Mouse (Mus musculus) ES-CJ7 (cell line): ENCODE measurements around the gene BC048679.

Experiments used
- DNase-seq: peaks from one replicate; pipeline ENCODE4 v3.0.0; 2011; ENCODE audit warnings: low read depth, low spot score

BC048679 gene

DNA sequence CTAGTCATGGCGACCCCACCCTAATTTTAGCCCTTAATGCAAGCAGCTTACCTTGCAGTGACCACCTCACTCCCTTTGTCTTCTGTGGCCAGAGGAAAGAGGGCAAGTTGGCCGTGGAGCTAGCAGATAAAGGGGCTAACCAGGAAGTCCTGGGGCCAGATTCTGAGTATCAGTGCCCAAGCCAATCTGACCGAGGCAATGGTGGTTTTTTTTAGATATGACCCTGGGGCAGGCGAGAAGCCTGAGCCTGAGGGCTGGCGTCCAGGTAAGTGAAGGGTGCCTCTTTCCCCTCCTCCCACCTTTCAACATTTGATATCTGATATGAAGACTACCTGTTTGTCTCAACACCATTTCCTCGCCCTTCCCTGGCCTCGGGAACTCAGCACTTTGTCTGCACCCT is at the start of gene BC048679:
Gene BC048679, minus strand, starts transcription at position 101 of the 400 bp plus-strand sequence.
- DNase-seq: no peak

DNA sequence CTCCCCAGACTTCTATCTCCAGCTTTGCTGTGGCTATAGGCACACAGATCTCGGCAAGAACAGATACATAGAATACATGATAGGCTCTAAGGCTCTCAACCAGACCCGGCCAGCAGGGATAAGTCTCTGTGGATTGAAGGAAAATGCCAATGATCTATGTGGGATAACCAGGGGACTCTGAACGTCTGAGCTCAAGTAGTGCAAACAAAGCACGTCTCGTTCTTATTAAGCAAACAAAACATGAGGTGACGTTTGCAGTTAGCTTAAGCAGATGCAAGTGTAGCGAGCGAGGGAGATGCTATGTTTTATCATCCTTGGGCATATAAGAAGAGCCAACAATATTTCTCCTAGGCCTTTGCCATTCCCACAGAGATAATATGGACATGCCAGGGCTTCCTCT is 44.9 kb upstream of the BC048679 start:
- no peak for DNase-seq

DNA sequence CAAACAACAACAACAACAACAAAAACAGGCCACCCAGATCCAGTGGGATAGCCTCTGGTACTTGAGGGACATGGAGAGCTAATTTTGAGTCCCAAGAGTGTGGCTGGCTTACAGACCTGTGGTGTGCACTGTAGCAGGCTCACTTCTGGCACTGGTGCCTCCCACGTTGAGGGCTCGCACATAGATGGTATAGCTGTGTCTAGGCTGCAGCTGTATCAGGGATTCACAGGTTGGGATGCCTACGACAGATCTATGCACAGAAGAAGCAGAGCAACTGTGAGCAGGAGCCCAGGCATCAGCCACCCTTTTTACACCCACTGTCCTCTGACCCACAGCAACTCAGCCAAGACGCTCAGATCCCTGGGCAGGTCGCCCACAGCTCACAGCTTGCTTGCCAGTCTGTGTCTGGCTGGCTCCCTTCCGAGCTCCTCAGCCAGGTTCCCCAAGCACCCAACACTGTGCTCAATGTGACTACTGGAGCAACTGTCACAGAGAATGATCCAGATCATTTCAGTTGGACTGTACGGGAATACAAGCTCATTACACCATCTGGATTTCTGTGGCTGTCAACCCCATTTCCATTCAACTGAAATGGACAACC is 43.9 kb upstream of the BC048679 start:
- no peak for DNase-seq

DNA sequence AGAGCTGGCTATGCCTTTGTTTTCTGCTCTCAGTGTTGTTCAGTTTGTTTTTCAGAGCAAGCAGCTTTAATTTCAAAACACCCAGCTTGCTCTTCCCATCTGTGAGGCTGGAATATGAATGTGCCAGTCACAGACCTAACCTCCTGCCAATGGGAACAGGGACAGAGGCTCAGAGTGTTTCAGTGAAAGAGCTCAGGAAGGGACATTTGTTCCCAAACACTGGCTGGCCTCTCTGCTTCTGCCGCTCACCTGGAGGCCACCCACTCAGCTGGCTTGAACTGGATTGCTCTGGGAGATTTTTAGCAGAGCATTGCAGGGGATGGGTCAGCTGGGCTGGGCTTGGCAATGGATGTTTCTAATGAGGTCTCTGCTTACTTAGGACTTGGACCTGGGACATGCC is 42.9 kb upstream of the BC048679 start:
- no peak for DNase-seq

DNA sequence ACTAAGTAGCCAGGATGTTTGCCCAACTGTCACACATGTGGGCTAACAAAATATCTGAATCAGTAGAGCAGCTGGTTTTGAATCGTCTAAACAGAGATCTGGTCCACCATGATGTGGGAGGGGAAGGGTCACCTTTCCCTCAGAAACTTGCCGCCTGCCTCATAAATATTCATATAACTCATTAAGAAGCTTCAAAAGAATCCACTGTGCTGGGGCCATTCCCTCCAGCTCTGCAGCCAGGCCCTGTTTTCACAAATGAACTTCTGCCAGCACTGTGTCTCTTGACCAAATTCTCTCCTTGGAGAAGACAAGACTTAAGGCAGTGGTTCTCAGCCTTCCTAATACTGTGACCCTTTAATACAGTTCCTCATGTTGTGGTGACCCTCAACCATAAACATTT is 41.5 kb upstream of the BC048679 start:
- DNase-seq: no peak

DNA sequence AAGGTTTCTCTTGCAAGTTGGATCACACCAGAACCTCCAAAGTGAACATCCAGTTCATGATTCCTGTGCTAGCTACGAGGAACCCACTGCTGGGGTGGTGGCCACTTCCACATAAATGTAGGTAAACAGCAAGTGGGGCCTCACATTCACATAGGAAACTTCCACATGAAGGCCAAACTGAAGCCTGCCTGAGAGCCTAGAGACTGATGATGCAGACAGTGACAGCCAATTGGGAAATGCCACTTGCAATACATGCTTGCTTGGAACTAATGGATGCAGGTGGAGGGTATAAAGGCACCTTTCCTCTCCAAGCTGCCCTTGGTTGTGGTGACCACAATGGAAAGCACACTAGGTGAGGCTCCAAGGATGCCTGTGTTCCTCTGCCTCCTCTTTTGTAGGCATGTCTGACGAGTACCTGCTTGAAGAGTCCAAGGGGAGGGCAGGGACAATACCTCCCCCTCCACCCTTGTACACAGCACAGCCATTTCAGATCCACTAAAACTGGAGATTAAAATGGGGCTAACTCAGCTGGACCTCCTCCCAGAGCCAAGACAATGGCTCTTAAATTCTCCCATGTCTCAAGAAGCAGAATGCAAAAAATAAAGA is 40.1 kb upstream of the BC048679 start:
- DNase-seq: peak; percentile 31

DNA sequence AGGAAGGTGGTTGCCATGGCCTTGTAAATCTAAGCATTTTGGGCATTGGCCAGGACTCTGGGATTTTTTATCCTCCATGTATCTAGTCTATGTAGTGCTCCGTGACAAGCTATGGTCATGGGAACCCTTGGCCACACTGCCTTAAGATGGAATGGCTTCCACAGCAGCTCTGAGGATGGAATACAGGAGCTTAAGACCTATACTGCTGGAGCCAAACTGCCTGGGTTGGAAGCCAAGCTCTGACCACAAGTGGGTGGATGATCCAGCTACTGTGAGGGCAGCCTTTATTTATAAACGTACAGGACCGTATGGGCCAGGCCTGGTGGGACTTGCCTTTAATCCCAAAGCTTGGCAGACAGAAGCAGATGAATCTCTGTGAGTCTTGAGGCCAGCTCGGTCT is 38.4 kb upstream of the BC048679 start:
- no peak for DNase-seq

DNA sequence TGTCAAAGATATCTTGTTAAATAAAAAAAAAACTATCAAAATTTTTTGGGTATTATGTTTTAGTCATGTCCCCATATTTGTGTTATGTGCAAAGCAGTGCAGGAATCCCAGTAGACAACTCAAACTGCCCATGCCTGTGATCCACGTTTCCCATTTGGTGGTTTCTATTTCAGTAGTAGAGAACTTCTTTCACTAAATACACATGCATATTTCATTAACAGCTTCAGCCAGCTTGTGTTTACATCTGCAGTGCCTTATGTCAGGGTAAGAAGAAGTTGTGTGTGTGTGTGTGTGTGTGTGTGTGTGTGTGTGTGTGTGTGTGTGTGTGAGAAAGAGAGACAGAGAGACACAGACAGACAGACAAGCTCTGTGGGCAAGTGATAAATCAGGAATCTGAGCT is 33.4 kb upstream of the BC048679 start:
- no peak for DNase-seq

DNA sequence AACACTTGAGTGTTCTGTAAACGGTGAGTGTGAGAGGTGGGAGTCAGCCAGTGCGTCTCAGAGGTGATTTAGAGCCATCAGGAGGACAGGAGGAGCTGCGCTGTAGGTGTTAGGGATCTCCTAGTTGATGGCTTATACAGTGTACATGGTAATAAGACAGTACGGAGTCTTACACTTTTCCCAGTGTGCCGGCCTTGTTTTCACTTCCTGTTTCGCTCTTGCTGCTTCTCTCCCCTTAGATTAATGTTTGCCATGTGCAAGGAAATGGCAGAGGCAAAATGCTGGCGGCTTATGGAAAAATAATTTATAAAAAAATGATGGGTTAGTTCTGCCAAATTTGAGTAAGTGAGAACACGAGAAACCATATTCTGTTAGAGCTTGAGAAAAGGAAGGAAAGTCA is 30.8 kb upstream of the BC048679 start:
- no peak for DNase-seq

DNA sequence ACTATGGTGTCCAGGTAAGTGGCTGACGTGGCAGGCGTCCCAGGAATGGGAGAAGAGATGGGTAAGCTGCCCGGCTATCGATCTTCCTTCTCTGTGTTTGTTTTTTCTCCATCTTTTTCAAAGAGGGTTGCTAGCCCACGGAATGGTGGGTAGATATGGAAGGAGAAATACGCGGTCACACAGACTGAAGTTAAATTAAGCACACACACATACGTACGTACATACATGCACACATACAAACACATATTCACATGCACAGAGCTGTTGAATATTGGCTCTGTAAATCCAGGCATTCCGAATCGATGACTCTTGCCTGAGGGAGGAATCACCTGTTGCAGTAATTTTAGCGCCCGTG is 25.6 kb upstream of the BC048679 start:
- DNase-seq: no peak

DNA sequence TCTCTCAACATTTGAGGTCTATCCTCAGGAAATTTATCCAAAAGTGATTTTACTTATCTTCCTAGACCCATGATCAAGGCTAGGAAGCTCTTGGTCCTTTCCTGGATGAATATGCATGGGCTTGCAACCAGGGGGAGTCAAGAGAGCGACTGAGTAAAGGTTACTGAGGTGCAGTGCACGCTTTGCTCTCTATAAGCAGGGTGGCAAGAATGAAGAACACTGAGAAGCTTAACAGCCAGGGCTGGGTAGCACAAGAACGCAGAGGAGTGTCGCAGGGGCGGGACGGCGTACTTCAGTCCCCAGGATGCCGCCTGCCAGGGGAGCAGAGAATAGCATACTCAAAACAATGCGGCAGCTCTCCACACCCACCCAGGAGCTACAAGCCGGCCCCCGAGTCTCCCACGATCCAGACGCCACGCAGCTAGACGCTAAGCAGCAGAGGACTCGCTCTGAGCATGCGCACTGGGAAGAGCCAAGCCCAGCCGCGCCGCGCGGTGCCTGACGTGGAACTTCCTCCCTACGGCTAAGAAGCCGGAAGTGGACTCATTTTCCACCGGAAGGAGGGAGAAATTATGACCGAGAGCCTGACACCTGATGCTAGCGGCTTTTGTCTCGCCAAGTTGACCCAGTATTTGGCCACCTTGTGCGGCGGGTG is 25.1 kb upstream of the BC048679 start:
- DNase-seq: peak; percentile 95

DNA sequence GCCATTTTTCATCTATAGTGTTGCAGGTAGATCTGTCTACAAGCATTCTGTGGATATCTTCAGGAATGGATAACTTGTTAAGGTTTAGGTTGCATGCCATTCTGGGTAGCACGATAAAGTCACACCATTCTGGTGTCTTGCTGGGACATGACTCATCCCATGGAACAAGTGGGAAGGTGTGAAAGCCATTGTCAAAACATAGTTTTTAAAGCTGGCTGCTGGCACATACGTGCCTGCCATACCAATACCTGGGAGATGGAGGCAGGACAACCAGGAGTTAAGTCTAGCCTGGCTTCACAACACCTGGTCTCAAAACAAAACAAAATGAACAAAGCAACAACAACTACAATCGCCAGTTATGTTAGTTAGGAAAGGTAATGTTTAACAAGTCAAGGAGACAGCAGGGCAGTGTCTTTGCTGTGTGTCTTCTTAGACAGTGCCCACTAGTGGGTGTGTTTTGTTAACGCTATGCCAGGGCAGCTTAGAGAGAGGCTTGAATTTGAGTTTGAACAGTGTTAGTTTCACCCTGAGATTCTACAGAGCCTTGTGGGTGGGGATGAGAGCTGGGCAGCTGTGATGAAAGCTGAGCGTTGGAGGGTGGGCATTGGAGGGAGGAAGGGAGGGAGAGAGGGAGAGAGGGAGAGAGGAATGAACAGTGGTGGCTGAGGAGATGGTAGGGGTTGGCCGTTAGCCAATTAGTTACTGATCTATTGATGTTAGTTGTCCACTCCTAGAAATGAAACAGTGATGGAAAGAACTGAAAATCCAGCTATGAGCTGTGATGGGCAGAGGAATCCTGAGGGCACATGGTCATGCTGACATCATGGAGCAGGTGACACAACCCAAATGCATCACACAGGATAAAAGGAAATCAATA is 18.3 kb upstream of the BC048679 start:
- DNase-seq: peak; percentile 42

DNA sequence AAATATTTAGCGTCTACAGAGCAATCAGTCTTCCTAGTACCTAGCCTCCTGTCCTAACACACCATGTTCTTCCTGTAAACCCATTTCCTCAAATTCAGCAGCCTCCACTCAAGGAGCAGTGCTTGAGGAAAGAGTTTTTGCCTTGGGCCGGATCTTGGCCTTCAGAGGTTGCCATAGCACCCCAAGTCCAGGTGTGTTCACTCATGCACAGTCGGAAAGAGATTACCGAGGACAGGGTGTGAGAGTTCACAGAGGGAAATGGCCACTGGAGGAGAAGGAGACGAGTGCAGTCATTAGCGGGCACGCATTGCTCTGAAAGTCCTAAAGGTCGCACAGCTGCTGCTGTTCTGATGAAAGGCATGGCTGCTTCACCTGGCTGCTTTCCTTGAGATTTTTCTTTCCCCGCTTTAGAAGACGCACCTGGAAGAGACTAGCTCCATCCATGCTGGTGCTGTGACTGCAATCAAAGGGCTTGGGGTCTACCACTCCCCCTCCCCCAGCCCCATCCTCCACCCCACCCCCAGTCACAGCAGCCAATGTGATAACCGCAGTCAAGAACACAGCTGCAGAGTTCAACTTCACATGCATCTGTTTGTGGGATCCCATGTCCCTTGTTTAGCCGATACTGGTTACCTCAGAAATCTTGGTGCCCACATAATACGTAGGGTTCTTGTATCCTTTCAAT is 17.0 kb upstream of the BC048679 start:
- peak; percentile 53 for DNase-seq

DNA sequence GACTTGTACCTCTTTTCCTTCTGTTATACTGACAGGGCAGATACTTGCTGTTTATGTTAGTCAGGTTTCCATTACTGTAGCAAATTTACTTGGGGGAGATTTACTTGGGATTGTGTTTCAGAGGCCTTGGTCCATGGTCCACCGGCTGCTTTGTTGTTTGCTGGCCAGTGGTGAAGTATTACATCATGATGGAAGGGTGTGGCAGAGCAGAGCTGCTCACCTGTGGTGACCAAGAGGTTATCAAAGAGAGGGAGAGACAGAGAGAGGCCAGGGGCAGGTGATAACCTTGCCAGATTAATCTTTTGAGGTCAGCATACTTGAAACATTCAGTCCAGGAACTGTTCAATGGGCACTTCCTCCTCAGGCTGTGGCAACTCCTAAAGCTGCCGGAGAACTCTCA is 3.0 kb upstream of the BC048679 start:
- DNase-seq: no peak

DNA sequence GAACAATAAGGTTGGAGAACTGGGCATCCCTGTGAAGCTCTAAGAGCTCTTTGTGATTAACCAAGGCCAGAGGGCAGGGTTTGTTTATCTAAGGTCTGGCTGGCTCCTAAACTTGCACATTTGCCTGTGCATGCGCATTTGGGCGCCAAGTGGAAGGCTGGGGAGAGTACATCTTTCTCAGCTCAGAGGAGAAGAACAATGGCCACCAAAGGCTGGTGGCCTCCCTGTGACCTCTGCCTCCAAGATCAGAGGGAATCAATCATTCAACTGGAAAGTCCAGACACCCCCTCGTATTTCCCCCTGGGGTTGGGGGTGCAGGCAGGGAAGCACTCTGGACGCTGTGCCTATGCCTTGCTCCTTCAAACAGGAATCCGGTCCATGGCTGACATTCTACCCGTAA is 910 bp downstream of the BC048679 start:
- peak; percentile 54 for DNase-seq

DNA sequence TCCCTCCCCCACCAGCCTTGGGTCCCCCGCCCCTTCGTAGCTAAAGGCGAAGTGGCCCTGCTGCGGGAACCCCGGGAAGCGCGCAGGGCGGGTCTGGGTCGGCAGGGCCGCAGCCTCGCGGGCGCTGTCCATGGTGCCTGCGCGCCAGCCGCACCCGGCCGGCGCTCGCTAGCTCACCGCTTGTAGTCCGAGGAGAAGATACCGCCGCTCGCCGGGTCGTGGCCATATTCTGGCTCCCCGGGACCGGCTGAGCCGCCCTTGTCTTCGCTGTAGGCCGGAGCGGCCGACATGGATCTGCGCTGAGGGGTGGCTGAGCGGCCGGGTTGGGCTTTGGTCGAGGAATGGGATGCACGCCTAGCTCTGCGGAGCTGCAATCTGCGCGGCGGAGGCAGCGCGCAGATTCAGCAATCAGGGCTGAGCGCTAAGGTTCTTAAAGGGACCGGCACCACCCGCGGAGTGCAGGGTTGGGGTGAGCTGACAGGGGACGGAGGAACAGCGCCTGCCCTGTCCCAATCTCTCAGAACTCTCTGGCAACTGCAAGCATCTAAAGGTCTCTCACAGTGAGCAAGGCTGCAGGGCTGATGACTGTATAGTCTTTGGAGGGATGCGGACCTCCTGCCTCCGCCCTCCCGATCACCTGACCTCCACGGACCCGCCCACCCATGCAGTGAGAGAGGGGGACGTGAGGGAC is 4.6 kb downstream of the BC048679 start, which contains the start of gene Ap3b2:
Gene Ap3b2, minus strand, starts transcription at position 595 of the 691 bp plus-strand sequence.
- DNase-seq: peak; percentile 77

DNA sequence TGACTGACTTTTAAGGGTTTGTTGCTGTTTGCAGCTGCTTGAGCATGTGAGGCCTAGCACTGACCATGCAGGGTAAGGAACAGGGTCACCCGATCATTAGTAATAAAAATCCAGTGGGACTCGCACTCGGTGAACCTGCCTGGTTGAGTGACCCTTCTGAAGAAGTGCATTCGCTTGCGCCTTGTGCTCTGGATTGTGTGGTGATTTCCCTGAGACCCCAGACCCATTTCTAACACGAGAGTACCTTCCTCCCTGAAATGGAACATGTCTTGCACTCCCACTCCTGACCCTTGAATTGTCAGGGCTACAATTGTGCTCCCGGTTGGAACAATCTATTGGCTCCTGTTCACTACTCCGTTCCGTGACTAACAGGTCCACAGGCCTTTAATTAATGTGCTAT is 5.5 kb downstream of the BC048679 start:
- DNase-seq: no peak

DNA sequence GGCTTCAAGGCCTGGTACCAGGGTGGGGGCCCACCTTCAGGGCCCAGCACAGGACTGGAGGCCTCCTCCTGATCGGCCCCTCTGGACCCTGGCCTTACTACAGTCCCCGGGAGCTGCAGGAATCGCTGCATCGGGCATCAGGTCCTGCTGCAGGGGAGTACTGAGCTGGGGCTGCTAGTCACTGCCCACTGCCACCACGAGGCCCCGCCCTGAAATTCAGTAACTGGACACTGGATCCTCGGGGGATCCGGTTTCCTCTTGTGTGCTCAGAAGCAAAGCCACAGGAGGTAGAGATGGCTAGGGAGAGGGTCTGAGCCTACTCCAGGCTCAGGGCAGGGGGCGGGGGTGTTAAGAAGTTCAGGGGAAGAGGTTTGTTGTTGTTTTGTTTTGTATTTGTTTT is 8.4 kb downstream of the BC048679 start:
- no peak for DNase-seq

DNA sequence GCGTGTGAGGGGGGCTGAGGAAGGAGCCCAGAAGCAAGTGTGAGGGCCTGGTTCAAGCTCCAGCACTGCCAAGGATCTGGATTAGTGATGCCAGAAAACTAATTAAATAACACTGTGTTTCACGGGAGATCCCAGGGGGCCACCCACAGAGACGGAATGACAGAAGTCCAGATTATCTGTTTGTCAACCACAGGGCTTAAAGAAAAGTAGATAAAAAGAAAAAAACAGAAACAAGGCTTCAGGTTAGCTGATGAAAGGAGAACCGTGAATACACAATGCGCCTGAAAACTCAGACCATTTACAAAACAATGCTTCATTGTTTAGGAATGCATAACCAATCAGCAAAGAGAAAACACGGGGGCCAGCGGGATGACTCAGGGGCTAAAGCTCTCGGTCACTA is 17.3 kb downstream of the BC048679 start:
- peak; percentile 95 for DNase-seq

DNA sequence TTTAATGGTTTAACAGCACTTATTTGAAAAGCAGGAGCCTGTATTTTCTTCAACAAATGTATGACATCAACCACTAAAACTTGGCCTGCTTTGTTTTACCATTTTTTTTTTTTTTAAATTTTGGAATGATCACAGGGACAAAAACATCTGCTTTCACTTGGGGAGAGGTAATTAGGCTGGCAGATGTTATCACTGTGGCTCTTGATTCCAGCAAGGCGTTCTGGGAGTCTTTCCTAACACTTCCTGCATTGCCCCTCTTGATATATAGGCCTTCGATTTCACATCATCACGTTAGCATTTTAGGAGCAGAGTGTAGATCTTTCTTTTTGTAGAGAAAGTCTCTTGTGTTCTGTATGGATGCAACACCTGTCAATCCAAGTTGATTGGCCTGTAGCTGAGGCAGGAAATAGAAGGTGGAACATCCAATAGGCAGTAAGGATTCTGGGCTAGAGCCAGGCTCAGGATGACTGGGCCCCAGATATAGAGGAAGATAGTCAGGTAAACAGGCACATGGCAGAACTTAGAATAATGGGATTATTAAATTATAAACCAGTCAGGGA is 18.5 kb downstream of the BC048679 start:
- DNase-seq: peak; percentile 74

DNA sequence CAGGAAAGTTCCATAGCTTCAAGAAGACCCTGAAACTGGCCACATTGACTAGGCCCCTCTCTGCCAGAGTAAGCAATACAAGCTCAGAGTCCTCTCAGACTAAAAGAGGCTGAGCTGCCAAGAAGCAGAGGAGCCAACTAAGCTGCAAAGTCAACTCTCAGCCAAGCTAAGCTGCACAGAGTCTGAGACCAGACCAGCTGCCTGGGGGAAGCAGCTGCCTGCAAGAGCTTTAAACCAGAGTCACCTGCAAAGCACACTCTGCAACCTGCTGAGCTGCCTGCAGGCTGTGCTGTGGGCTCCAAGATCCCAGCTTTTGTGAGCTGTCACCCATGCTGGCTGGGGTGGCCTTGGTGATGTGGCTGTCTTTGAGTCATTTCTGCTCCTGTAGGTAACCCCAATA is 19.8 kb downstream of the BC048679 start:
- peak; percentile 40 for DNase-seq
